Mouse (Mus musculus) left cerebral cortex, postnatal 14 days (tissue): ENCODE measurements around the gene Aox2. TPM values are rescaled to one million over a fixed set of nuclear protein-coding genes. Genes with fewer than 3 reads are reported as not detected.

ENCODE experiments used
- DNase-seq, 2 experiments: peaks; one replicate each; pipeline ENCODE4 v3.0.0; 2021 to 2022; ENCODE audit warnings: low spot score in 2 of 2, mixed read lengths in 1 of 2
- intact Hi-C: fragments of 180-260 bp; cut with DNase I; formaldehyde crosslinking; loops from one replicate; pipeline ENCODE4 v1.15.1; 2025
- total RNA-seq, 2 experiments: library from RNA; stranded (reverse); gene quantifications; 2 replicates each; pipeline ENCODE4 v1.2.3; 2021

The Aox2 gene
- total RNA-seq, 2 experiments from 2014 or later: 0.07 to 0.13 TPM

GRCm38 (mm10) chr1:58281625-58281988 is 3.5 kb downstream of the Aox2 start:
- DNase-seq: no peak
- intact Hi-C loops: no loop called here

GRCm38 (mm10) chr1:58284505-58284904 is 6.4 kb downstream of the Aox2 start:
- no peak for DNase-seq
- intact Hi-C loops: no loop called here

GRCm38 (mm10) chr1:58288091-58288490 is 10.0 kb downstream of the Aox2 start:
- intact Hi-C loops: no loop called here
- peak in 1 of 2 experiments; percentile 21 for DNase-seq

GRCm38 (mm10) chr1:58289863-58290469 is 11.8 kb downstream of the Aox2 start:
- intact Hi-C loops: loop anchor here (5.0 to 10.0 kb wide), 2 partner anchors 325 to 863 kb away; no protein-coding TSS in a partner anchor
- DNase-seq: peak; percentile 27 to 41

- intact Hi-C loops: loop anchor here (5.0 to 10.0 kb wide), 2 partner anchors 327 to 864 kb away; no protein-coding TSS in a partner anchor
- DNase-seq: peak; percentile 35 to 39
Observed at GRCm38 (mm10) chr1:58291394-58292300, 13.5 kb downstream of the Aox2 start.

- intact Hi-C loops: loop anchor here (5.0 to 10.0 kb wide), 3 partner anchors 137 to 867 kb away; no protein-coding TSS in a partner anchor
- no peak for DNase-seq
Observed at GRCm38 (mm10) chr1:58294730-58295129, 16.6 kb downstream of the Aox2 start.

GRCm38 (mm10) chr1:58296278-58296677 is 18.2 kb downstream of the Aox2 start:
- peak; percentile 72 to 77 for DNase-seq
- intact Hi-C loops: loop anchor here (5.0 to 10.0 kb wide), 2 partner anchors 139 to 331 kb away; no protein-coding TSS in a partner anchor

GRCm38 (mm10) chr1:58296821-58297220 is 18.7 kb downstream of the Aox2 start:
- no peak for DNase-seq
- intact Hi-C loops: loop anchor here (5.0 to 10.0 kb wide), 2 partner anchors 140 to 332 kb away; no protein-coding TSS in a partner anchor

- no peak for DNase-seq
- intact Hi-C loops: loop anchor here (5.0 to 10.0 kb wide), 2 partner anchors 141 to 334 kb away; no protein-coding TSS in a partner anchor
Observed at GRCm38 (mm10) chr1:58298347-58298746, 20.2 kb downstream of the Aox2 start.

- DNase-seq: no peak
- intact Hi-C loops: no loop called here
Observed at GRCm38 (mm10) chr1:58301073-58301472, 22.9 kb downstream of the Aox2 start.

GRCm38 (mm10) chr1:58302015-58302414 is 23.9 kb downstream of the Aox2 start:
- intact Hi-C loops: no loop called here
- no peak for DNase-seq

GRCm38 (mm10) chr1:58303009-58303408 is 24.9 kb downstream of the Aox2 start:
- intact Hi-C loops: no loop called here
- DNase-seq: no peak

- intact Hi-C loops: no loop called here
- DNase-seq: no peak
Observed at GRCm38 (mm10) chr1:58303726-58304125, 25.6 kb downstream of the Aox2 start.

GRCm38 (mm10) chr1:58304296-58304695 is 26.2 kb downstream of the Aox2 start:
- DNase-seq: no peak
- intact Hi-C loops: no loop called here

GRCm38 (mm10) chr1:58307181-58307580 is 29.1 kb downstream of the Aox2 start:
- intact Hi-C loops: no loop called here
- DNase-seq: no peak

- DNase-seq: no peak
- intact Hi-C loops: no loop called here
Observed at GRCm38 (mm10) chr1:58308594-58308993, 30.5 kb downstream of the Aox2 start.

- no peak for DNase-seq
- intact Hi-C loops: no loop called here
Observed at GRCm38 (mm10) chr1:58309853-58310252, 31.7 kb downstream of the Aox2 start.

GRCm38 (mm10) chr1:58311221-58311864 is 33.2 kb downstream of the Aox2 start:
- intact Hi-C loops: no loop called here
- no peak for DNase-seq

- DNase-seq: no peak
- intact Hi-C loops: no loop called here
Observed at GRCm38 (mm10) chr1:58313173-58313572, 35.0 kb downstream of the Aox2 start.

GRCm38 (mm10) chr1:58315532-58315931 is 37.4 kb downstream of the Aox2 start:
- no peak for DNase-seq
- intact Hi-C loops: no loop called here
